Mouse (Mus musculus): Measurements from ENCODE around the gene Atp8b2. TPM values are rescaled to one million over a fixed set of nuclear protein-coding genes. Genes with fewer than 3 reads are reported as not detected.

Gene Atp8b2
- total and polyA plus RNA-seq, 3 experiments: 33.2 to 44.4 (median 35.8) TPM

DNA sequence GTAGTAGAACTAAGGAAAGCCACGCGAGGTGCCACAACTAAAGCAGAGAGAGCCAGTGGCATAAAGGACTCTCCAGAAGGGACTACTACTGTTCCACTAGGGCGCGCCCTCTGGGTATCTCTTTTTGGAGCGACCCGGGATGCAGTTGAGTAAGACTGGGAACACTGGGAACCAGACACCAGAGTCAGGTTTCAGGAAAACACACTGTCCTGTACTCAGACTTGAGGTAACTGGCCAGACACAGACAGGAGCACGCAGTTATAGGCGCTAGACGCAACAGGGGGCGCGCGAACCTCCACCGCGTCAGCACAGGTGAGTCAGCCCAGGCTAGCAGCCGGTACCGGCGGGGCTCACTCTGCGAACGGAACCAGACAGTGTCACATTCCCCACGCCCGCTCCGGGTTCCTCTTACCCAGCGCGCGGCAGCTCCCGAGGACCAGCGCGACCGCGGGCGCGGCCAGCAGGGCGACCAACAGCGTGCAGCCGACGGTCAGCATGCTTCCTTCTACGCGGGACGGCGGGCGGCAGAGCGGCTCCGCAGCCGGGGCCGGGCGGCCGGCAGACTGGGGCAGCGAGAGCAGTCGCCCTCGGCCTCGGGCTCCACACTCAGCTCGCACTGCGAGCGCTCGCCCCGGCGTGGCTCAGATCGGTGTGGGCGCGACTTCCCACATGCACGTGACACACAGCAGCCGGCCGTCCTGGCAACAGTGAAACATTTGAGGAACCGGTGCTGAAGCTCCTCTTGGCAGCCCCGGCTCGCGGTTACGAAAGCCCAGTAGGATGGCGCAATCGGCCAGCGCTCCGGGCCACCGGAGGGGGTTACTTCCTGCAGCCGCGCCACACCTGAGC is 50.5 kb downstream of the Atp8b2 start, which contains the start of gene Il6ra (continued):
- TF ChIP-seq ELF1 (IDR thresholded peaks at IDR 0.05; ENCODE audit: low read depth, low read length) (no peak), MAX (IDR thresholded peaks at IDR 0.05; ENCODE audit: low read length) (peak; percentile 74), MAFK (IDR thresholded peaks at IDR 0.05; ENCODE audit: insufficient replicate concordance, low read length) (no peak), UBTF (IDR thresholded peaks at IDR 0.05; ENCODE audit: low read depth, low read length) (no peak; the same call in none of the 2 replicates), USF2 (conservative IDR thresholded peaks at IDR 0.05; ENCODE audit: low read depth, low read length) (no peak), NELFE (IDR thresholded peaks at IDR 0.05; ENCODE audit: low read depth, low read length) (no peak; the same call in 1 of the 2 replicates), SIN3A (IDR thresholded peaks at IDR 0.05; ENCODE audit: low read length) (peak; percentile 78; the same call in 1 of the 2 replicates), SMC3 (IDR thresholded peaks at IDR 0.05; ENCODE audit: low read depth, low read length) (no peak; the same call in none of the 2 replicates), GABPA (IDR thresholded peaks at IDR 0.05; ENCODE audit: insufficient replicate concordance, low read depth, low read length) (no peak), JUND (conservative IDR thresholded peaks at IDR 0.05; ENCODE audit: low read depth, low read length) (no peak), ZNF384 (IDR thresholded peaks at IDR 0.05; ENCODE audit: low read depth, low read length) (no peak), CHD2 (IDR thresholded peaks at IDR 0.05; ENCODE audit: low read length) (no peak)

DNA sequence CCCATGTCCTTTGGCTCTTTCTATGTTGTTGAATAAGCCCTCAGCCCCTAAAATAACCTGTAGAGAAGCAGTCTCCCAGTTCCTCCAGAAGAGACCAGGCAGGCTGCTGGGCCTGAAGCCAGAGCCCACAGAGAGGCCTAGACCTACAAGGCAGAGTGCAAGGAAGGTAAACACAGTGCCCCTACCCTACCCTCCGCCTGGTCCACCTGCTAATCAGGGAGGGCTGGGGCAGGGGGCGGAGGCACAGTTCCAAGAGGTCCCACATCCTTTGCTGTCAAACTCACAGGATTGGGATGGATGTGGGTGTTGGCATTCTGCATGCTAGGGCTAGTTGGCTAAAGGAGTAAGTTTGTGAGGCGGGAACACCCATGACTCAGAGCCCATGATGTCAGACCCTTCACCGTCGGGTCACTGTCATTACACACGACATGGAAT is 51.2 kb downstream of the Atp8b2 start:
- in situ Hi-C loops (cut with MboI; ENCODE audit: low pct_ligation_motif_present, low pct_unique_long_range_greater_than_20kb, low sequenced_read_pairs) (loop anchor here (5.0 kb wide), 1 partner anchor 40 kb away; no protein-coding TSS in a partner anchor), dilution Hi-C loops (cut with MboI; ENCODE audit: extremely low pct_ligation_motif_present, extremely low pct_unique_long_range_greater_than_20kb, low sequenced_read_pairs) (no loop called here)
- peaks cover 28% of the 10 kb centered on the region for H3K27me3 ChIP-seq (replicated peaks)
- no peaks in the 10 kb centered on the region; the same call in 1 of the 2 replicates for H3K79me2 ChIP-seq (replicated peaks; ENCODE audit: control insufficient read depth, extremely low read depth, insufficient read depth, poor library complexity, severe bottlenecking)
- H3K27ac ChIP-seq (ENCODE audit: insufficient read depth, low read depth): peak overlapping the region; percentile 91
- peak; percentile 46 for DNase-seq (ENCODE audit: extremely low read depth)
- peak overlapping the region; percentile 55 for H3K9ac ChIP-seq (ENCODE audit: insufficient read depth, low read depth)
- peaks cover 31 to 62% of the 10 kb centered on the region in 2 experiments for H3K4me1 ChIP-seq (ENCODE audit: control insufficient read depth in 1 of 2, insufficient read depth in 2 of 2)
- TF ChIP-seq JUND (conservative IDR thresholded peaks at IDR 0.05; ENCODE audit: low read depth, low read length) (no peak), MXI1 (IDR thresholded peaks at IDR 0.05; ENCODE audit: low read depth, low read length) (peak; percentile 1; the same call in 1 of the 2 replicates), SMC3 (IDR thresholded peaks at IDR 0.05; ENCODE audit: low read depth, low read length) (no peak), MEF2A (IDR thresholded peaks at IDR 0.05; ENCODE audit: borderline replicate concordance, low read depth, low read length) (0 out of 2 replicates have a peak, but pooled peaks have one; percentile 36), TCF12 (IDR thresholded peaks at IDR 0.05; ENCODE audit: low read depth, low read length) (no peak), GABPA (IDR thresholded peaks at IDR 0.05; ENCODE audit: insufficient replicate concordance, low read depth, low read length) (no peak), JUN (IDR thresholded peaks at IDR 0.05; ENCODE audit: insufficient read depth, low read depth, low read length) (no peak), UBTF (IDR thresholded peaks at IDR 0.05; ENCODE audit: low read depth, low read length) (no peak), PAX5 (IDR thresholded peaks at IDR 0.05; ENCODE audit: low read length) (no peak), TBP (conservative IDR thresholded peaks at IDR 0.05; ENCODE audit: low read depth, low read length) (no peak), MYC (IDR thresholded peaks at IDR 0.05; ENCODE audit: low read depth, low read length) (no peak), USF1 (IDR thresholded peaks at IDR 0.05; ENCODE audit: low read depth, low read length) (no peak), POLR2AphosphoS2 (IDR thresholded peaks at IDR 0.05; ENCODE audit: low read depth, low read length) (no peak), E2F4 (IDR thresholded peaks at IDR 0.05; ENCODE audit: insufficient replicate concordance, low read depth, low read length) (no peak), ZNF384 (IDR thresholded peaks at IDR 0.05; ENCODE audit: low read depth, low read length) (no peak), MAFK (IDR thresholded peaks at IDR 0.05; ENCODE audit: insufficient replicate concordance, low read length) (no peak), USF2 (conservative IDR thresholded peaks at IDR 0.05; ENCODE audit: low read depth, low read length) (no peak), POLR2A (IDR thresholded peaks at IDR 0.05; ENCODE audit: low read depth, low read length) (no peak), CHD2 (IDR thresholded peaks at IDR 0.05; ENCODE audit: low read length) (no peak), NELFE (IDR thresholded peaks at IDR 0.05; ENCODE audit: low read depth, low read length) (no peak), RCOR1 (conservative IDR thresholded peaks at IDR 0.05; ENCODE audit: low read depth, low read length) (no peak), EP300 (IDR thresholded peaks at IDR 0.05; ENCODE audit: low read length) (0 out of 2 replicates have a peak, but pooled peaks have one; percentile 21), ZC3H11A (IDR thresholded peaks at IDR 0.05; ENCODE audit: low read depth, low read length) (no peak), SIN3A (IDR thresholded peaks at IDR 0.05; ENCODE audit: low read length) (peak; percentile 63; the same call in 1 of the 2 replicates), ELF1 (IDR thresholded peaks at IDR 0.05; ENCODE audit: low read depth, low read length) (no peak), CHD1 (IDR thresholded peaks at IDR 0.05; ENCODE audit: low read depth, low read length) (0 out of 2 replicates have a peak, but pooled peaks have one; percentile 43), KAT2A (IDR thresholded peaks at IDR 0.05; ENCODE audit: insufficient replicate concordance, low read length) (no peak), CTCF (conservative IDR thresholded peaks at IDR 0.05 in 1 of 2, IDR thresholded peaks at IDR 0.05 in 1 of 2; ENCODE audit: low read depth in 2 of 2, low read length in 2 of 2) (no peak)
- no peaks in the 10 kb centered on the region for H3K36me3 ChIP-seq (replicated peaks in 1 of 2; ENCODE audit: control insufficient read depth in 1 of 2, insufficient read depth in 1 of 2, low read length in 1 of 2)
- peak overlapping the region; percentile 64 to 82 (median 66) for H3K4me3 ChIP-seq (replicated peaks in 1 of 3; ENCODE audit: low read depth in 2 of 3, low read length in 2 of 3, poor library complexity in 1 of 3)
- H3K4me2 ChIP-seq (ENCODE audit: insufficient read depth, low read depth, poor library complexity, severe bottlenecking): peak overlapping the region; percentile 59
- peaks cover 2% of the 10 kb centered on the region for H3K9me3 ChIP-seq (replicated peaks; ENCODE audit: low read length)

All from CH12.LX (cell line).